Mouse (Mus musculus) layer of hippocampus, adult 9-10 months (tissue): ENCODE results near the gene Tenm2.

Experiments used
- DNase-seq: peaks from one replicate; pipeline ENCODE4 v3.0.0; 2022; ENCODE audit warnings: low spot score

Gene Tenm2

DNA sequence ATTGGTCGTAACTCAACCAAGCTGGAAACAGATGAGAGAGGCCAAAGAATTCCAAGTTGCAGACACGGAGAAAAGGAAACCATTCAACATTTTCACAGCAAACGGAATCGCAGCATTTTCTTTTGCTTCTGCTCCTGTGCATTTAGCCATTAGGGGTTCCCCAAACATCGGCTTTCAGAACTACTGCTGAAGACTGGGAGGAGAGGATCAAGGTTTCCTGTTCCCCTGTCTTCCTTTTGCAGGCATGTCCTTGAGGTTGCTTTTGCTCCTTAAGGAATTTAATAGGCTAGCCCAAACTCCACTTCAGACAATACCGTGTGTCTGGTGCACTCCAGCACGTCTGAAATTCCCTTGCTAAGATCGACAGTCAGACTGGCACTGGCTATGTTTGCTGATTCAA, 541.0 kb downstream of the Tenm2 start:
- DNase-seq = no peak

DNA sequence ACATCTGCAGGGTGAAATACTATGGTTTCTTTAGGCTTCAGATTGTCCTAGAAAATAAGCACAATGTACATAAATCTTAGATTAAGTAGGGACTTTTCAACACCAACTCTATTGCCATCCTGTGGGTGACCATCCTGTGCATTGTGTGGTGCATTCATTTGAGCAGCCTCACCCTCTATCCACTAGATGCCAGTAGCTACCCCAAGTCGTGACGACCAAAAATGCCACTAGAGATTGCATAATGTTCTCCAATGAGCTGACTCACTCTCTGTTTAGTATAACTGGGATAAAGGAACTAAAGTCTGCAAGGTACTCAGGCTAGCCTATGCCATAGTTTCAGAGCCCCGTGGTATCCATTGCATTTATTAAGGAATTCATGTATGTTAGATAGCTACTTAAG, 543.1 kb downstream of the Tenm2 start:
- no peak for DNase-seq

DNA sequence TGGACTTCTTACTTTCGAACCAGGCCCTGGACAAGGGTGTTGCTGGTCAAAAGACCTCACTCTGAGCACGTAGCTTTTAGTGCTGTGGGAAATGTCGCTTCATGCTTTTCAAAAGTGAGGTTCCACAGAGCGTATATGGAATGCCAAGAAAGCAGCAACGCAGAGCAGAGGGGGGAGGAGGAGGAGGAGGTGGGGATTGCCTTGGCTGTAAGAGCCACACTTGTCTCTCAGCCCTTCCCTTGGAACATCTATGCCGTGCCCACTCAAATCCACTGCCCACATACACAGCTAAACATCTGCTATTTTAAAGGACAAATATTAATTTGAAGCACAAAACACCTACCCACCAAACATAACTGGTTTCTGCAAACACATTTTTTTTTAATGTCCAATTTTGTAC, 544.9 kb downstream of the Tenm2 start:
- no peak for DNase-seq

DNA sequence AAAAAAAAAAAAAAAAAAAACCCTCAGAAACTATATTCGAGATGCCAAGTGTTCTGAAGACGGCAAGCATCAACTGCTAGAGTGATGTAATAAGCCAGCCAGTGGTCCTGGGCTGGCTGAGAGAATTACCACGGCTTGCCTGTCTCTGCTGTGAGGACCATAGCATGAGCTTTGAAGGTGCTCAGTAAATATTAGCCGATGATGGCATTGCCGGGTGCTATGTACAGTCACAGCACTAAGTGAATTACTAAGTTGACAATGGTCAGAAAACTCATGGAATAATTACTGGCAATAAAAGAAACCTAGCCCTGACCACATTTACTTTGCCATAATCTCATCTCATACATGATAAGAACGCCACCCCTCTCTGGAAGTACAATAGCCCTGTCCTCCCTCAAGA, 549.5 kb downstream of the Tenm2 start:
- no peak for DNase-seq

DNA sequence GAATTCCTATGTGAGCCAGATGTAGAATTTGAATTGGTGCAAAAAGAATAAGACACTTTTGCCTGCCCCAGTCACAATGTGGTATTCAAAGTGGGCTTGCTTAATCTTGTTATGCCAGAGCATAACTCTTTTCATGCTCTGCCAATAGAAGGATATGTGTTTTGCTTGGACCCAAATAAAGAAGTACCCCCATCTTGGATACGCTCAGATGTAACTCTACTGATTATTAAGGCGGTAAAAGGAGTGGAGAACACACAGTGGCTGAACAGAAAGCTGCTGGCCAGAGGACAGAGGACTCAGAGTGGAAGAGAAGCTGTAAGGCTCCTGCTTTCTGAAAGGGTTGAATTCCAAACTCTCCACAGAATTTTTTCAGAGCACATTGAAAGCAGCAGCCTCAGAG, 556.4 kb downstream of the Tenm2 start:
- no peak for DNase-seq

DNA sequence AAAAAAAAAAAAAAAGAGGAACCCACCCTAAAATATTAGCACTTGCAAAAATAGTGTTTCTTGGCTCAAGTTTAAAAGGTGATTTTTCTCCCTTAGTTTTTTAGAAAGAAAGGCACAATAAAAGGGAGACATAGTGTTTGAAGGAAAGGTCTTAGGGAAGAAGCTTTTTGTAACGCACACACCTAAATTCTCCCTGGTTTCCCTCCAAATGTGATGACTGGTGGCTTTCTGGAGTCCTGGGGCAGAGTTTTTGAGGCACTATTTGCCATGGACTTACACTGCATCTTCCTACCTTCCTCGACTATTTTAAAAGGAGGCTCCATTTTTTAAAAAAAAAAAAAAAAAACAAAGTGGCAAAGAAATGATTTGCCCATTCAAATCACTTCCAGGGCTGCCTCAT, 557.2 kb downstream of the Tenm2 start:
- DNase-seq = no peak

DNA sequence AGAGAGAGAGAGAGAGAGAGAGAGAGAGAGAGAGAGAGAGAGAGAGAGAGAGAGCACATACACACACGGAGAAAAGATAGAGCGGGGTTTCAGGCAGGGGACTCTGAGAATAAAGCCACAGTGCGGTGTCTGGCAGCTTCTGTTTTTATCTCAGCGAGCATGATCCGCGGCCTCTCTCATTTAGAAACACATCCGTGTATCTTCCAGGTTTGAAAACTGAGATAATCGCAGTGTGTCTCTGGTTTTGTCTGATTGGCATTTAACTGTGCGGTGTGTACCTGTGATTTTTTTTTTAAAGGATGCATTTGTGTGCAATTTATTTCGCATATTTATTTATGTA, 557.7 kb downstream of the Tenm2 start:
- no peak for DNase-seq

DNA sequence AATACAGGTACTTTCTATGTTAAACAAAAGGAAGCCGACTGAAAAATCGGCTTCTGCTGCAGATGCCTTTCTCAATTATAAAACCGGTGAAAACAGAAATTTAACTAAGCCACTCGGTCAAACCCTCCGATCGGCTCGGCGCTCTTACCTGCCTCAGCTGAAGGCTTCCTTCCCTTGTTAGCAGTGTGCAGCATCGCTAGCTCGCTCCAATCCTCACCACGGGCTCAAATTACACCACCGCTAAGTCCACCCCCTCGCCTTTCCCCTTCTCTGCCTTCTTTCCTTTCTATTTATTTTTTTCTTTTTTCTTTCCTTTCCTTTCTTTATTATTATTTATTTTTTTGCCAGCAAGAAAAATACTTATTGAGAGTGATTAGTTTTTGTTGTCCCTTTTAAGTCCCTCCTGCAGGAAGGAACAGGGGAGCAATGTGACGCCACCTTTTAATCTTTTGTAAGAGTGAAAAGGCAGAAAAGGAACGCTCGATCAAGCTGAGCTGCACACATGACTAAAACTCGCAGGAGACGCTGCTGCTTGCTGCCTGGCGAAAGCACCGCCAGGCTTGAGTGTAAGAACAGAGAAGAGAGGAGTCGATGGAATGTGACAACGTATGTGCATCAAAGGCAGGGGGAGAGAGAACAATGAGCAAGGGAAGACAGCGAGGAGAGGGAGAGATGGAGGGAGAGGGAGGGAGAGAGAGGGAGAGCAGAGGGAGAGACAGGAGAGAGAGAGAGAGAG, 558.3 kb downstream of the Tenm2 start:
- no peak for DNase-seq

DNA sequence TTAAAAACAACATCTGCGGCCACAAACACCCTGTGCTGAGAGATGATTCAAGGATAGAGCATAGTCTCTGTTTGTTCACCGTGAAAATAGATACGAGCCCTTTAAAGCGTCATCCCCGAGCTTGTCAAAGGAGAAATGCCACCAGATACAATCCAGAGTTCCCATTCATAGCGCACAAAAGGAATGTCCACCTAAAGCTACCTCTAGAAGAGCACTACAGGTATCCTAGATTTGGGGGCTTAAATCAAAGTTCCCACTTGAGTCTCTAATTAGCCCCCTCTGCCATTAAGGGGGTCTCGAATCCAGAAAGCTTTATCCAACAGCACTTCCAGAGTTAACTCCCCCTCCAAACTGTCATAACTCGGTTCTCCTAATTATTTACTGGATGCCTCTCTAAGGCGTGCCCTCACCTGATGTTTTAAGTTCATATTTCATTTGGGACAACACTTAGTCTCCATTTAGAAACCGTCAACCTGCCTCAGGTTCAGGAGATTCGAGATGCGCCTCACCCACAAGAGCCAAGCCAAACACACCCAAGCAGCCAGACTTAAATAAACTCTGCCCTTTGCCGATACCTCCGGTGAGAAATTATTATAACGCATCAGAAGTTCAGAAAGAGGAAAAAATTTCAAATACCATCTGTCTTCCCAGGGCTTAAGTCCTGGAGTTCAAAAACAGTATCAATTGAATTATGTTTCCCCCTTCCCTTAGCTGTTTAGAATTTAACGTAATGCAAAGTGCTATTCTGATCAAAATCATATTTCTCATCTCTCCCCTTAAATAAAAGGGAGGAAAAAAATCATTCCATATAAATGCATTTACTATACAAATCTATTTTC, 559.1 kb downstream of the Tenm2 start:
- DNase-seq = no peak

DNA sequence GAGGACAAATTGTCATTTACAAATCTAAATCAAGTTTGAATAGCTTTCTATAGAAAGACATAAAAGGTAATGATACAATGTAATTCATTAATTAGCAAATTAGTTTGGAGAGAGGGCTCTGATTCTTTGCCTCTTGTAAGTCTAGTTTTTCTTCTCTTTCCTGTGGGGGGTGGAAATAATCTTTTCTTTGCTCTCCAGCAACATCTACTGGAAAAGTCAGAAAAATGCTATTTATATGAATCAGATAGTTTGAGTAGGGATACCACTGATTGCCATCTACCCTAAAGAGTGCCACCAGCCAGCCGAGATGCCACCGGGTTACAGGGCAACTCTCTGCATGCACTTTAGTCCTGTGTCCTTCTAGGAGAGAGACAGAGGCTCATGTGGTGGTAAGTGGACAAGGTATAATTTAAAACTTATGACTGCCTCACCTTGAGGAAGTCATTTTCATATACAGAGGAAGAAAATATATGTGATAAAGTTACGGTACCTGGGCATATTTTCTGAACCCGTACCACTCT, 560.8 kb downstream of the Tenm2 start:
- DNase-seq = no peak

DNA sequence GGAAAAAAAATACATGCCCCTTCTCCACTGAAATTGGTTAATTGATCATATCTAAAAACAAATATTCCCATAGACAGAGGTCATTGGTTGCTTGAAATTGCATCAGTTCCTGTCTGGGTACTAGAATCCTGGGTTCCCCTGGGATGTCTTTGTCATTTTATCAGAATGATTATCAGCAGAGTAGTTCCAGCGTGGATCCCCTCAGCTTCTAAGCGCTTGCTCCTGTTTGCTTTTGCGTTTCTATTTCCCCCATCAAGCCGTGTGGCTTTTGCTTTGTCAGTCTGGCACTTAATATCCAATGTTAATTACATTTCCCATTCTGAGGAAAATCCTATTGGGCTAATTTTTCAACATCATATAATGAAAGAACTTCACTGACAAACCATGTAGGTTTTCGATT, 561.6 kb downstream of the Tenm2 start:
- no peak for DNase-seq

DNA sequence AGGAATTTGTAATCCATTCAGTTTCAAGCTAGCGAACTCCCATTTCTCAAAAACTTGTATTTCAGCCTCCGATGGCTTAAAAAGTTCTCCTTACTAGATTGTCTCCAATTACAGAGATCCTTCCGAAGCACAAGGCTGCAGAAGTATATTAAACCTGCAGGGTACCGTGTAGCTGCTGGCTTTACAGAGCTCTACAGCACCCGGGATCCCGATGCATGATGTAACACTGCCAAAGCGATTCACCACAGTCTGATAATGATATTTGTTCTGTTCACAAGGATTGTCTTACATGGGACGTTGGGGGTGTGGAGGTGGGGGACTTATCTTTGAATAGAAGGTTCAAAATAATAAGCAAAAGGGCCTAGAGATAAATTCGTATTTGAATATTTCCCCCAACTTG, 564.6 kb downstream of the Tenm2 start:
- DNase-seq = no peak

DNA sequence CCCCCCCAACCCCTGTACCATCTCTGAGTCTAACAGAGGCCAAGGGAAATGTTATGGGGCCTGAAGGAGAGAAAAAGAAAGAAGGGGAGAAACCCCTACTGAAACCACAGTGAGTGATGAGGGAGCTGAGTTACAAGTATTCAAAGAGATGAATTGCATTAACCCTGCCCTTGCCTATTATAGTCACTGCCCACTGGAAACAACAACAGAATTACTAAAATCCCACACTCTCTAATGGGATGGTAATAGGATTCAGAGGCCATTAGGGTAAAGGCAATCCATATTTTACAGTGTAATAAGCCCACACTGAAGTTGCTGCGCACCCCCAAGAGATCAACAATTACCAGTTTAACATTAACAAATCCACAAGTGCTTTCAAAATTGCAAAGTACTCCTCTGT, 571.7 kb downstream of the Tenm2 start:
- no peak for DNase-seq

DNA sequence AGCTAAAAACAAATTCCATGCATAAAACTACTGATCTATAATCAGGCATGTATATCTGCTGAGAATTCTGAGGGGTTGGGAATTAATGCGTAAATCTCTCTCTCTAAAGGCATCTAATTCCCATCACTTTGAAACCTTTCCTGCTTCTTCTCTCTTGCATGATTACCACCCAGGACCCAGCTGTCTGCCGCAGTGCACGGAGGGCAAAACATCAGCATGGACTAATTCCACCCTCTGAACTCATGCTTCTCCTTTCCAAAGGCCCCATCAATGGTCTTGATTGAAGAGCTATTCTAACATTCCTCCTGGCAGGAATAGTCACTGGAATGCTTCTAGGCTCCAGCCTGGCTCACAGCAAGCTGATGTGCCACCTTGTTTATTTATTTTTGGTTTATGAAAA, 572.2 kb downstream of the Tenm2 start:
- no peak for DNase-seq

DNA sequence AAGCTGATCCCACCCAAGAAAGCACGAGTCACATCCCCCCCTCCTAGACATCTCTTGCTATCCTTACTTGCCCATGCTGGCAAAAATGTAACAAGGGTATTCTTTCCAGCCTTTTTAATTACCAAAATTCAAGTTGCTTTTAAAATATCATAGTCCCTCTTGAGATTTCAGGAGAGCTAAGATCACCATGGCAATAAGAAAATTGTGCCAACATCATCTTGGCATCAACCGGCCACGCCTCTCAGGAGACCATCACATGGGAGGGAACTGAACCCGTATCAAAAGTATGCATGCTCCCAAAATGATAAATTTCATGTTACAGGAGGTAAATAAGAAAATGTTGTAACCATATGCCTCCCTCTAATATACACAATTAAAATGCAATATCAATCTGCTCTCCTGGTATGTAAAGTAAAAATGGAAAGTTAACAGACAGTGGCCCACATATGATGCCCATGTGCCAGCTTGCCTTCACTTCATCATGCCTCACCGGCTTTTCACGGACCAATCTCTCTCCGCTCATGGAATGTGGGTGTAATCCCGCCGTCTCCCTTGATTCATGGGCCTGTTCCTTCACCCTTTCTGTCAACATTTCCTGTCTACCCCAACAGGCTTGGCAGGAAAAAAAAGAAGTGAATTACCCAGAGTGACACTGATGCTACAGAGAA, 582.0 kb downstream of the Tenm2 start:
- DNase-seq = no peak

DNA sequence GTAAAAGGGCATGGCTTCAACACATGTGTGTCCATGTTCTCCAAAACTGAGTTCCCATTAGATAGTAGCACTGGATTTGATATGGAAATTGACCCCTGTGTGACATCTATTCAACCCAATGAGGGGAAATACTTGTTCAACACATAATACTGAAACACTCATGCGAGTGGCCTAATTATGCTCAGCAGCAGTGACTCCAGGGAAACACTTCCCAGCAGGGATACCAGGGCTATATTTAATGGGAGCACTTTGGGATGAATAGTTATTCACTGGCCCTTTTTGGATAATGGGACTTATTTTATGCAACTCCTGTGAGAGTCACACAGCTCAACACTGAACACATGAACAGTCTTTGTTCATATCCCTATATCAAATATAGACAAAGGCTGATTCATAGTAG, 588.6 kb downstream of the Tenm2 start:
- no peak for DNase-seq

DNA sequence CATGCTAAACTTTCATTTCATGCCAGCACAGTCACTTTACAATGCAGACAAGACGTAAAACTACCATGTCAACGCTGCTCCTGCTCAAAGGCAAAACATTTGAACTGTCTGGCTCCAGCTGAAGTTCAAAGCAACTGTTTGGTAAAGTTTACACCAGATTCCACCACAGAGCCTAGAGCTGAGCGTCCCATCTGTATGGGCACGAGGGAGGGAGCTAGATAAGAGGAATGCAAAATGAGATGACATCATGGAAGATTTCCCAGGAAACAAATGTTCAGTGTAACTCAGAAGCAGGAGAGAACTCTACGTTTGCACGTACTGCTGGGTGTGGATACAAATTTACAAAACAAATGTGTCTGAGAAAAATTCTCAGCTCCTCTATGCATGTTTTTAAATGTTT, 600.7 kb downstream of the Tenm2 start:
- DNase-seq = no peak

DNA sequence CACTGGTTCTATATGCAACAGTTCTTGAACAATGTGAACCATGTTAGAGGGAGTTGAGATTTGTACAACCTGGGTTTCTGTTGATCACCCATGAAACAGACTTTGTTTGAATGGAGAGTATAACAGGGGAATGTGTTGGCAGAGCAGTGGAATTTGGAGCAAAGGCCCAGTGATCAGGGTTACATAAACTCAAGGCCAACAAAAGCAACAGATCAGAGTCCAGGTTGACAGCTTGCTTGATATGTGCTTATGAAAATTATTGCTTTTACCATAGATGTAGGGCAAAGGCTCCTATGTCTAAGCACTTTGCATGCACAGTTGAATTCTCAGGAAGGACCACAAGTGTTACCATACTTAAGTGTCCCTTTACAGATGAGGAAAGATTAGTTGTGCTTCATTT, 603.6 kb downstream of the Tenm2 start:
- DNase-seq = no peak

DNA sequence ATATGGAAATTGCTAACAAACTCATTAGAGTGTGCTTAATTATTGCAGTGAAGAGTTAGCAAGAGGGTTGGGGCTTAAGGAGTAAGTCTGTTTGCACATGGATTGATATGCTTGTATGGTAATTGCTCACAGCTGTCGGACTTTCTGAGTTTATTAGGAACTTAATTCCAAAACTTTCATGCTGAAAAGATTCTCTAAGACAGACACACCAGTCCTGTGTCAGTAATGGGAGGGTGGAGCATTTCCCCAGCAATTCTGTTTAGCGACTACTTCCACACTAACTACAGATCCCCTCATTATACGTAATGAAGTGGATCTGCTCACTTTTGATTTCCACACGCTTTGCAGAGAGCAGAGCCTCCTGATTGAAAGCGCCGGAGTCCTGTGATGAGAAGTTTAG, 622.0 kb downstream of the Tenm2 start:
- no peak for DNase-seq

DNA sequence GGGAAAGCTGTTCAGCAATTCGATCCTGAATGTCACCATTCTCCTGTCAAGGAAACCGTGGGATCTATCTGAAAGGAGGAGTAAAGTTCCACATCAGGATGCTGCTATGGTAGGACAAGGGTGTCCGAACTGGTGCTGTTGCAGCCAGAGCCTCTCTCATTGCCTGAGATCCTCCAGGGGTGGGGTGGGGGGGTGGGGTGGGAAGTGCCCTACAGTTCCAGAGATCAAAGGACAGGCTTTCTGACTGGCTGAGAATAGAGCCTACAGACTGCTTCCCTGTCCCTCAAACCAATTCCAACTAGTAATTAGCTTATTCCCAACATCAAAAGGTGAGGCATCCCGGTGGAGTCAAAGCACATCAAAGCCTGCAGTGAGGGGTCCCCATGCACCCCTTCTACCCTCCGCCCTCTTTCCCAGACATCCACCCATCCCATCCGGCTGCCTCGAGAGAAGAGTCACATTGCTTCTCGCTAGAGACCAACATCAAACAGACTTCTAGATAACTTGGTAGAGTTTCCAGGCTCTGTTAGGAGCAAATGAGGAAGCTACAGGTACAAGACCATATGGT, 630.9 kb downstream of the Tenm2 start:
- no peak for DNase-seq

DNA sequence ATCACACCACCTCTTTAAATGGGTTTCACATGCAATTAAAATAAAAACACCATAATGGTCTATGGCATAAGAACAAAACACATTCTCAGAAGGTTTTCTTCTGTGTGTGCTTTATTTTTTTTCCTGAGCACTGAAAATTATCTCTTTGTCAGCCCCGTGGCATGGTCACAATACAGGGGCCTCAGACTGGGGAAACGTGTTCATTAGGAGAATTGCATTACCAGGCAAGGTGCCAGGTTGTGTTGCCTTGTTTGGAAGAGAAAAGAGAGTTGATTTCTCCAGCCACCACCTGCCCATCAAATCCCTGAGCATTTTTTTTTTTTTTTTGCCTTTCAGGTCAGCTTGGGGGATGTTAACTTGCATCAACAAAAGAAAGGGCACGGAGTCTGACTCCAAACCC, 631.5 kb downstream of the Tenm2 start:
- no peak for DNase-seq

DNA sequence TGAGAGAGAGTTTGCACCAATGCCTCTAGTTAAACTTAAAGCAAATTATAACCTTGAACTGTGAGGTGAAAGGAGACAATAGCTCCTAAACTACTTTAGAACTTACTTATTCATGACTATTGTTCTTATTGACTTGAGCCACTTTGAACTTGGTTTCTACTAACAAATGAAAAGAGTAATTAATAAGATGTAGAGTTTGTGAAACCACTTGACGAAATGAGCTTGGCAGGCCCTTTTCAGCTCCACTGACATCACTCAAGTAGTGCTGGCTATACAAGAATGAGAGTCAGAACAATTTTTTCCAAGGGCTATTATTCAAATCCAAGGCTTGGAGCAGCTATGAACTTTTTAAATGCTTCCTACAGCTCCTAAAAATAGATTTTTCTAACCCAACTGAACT, 643.3 kb downstream of the Tenm2 start:
- no peak for DNase-seq

DNA sequence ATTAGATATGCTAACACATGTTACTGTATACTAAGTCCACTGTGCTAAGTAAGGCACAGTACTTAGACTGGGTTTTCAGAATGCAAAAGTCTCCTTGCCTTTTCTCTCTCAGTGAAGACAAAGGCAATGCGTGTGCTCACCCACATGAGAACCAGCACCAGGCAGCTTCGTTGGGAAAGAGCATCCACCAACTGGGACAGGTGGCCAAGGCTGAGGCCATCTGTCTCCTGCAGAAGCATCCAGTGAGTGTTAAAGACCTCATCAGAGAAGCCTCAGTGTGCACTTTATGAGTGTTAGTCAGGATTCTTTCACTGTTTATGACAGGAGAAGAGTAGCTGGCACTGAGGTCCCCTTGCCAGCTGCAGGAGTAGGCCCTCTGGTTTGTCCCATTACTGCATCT, 669.6 kb downstream of the Tenm2 start:
- peak; percentile 65 for DNase-seq
